Mouse (Mus musculus) lung, embryonic 16.5 days (tissue): ENCODE results near the gene C1rl. TPM values are rescaled to one million over a fixed set of nuclear protein-coding genes. Genes with fewer than 3 reads are reported as not detected.
A peak's percentile ranks its signal among the peaks of the same experiment; 100 is the strongest.

ENCODE experiments used
- ATAC-seq: fragments of 200-750 bp; cut with Nextera tagmentation; 2 replicates; pipeline ENCODE4 v1.8.0; 2017; ENCODE audit warnings: low read depth, mild to moderate bottlenecking, moderate library complexity
- H3K27ac ChIP-seq: fragments of 300-500 bp; sonication (generic); 2 replicates; pipeline ENCODE4 v1.5.1; 2014; ENCODE audit warnings: mild to moderate bottlenecking, control low read depth, low read length
- H3K27me3 ChIP-seq: fragments of 300-500 bp; sonication (generic); 2 replicates; pipeline ENCODE4 v1.6.1; 2014; ENCODE audit warnings: low read depth, low read length, mixed read lengths; ENCODE audit not compliant: control insufficient read depth, insufficient read depth
- H3K36me3 ChIP-seq: fragments of 300-500 bp; sonication (generic); 2 replicates; pipeline ENCODE4 v1.6.1; 2014; ENCODE audit warnings: low read length; ENCODE audit not compliant: control insufficient read depth, insufficient read depth
- H3K4me1 ChIP-seq: fragments of 300-500 bp; sonication (generic); replicated peaks from 2 replicates; pipeline ENCODE4 v1.6.1; 2014; ENCODE audit warnings: low read length, mixed read lengths; ENCODE audit not compliant: control insufficient read depth, insufficient read depth
- H3K4me2 ChIP-seq: fragments of 300-500 bp; sonication (generic); 2 replicates; pipeline ENCODE4 v1.6.1; 2014; ENCODE audit warnings: low read depth, low read length, control low read depth
- H3K4me3 ChIP-seq: fragments of 300-500 bp; sonication (generic); 2 replicates; pipeline ENCODE4 v1.5.1; 2014; ENCODE audit warnings: mild to moderate bottlenecking, low read length, control low read depth
- H3K9ac ChIP-seq: fragments of 300-500 bp; sonication (generic); 2 replicates; pipeline ENCODE4 v1.6.1; 2014; ENCODE audit warnings: low read length, control low read depth
- H3K9me3 ChIP-seq: fragments of 300-500 bp; sonication (generic); 2 replicates; pipeline ENCODE4 v1.6.1; 2016; ENCODE audit warnings: low read length; ENCODE audit not compliant: control insufficient read depth
- WGBS: fragments of 180-500 bp; shearing (Covaris S2); extraction: QIAGEN DNeasy Blood & Tissue Kit; methylation state at CpG from one replicate; pipeline ENCODE4 v1.1.7; 2014; 5-methylcytosine and 5-hydroxymethylcytosine counted together
- polyA plus RNA-seq: library from polyadenylated mRNA; unstranded; fragments of >200 nt; fragmentation: Nextera tagmentation; extraction: Ambion mirVana; gene quantifications from 2 replicates; pipeline ENCODE4 v1.2.1, GENCODE M21; 2015

Gene C1rl
- polyA plus RNA-seq, 1 experiment from 2014 or later = 0.68 TPM

DNA sequence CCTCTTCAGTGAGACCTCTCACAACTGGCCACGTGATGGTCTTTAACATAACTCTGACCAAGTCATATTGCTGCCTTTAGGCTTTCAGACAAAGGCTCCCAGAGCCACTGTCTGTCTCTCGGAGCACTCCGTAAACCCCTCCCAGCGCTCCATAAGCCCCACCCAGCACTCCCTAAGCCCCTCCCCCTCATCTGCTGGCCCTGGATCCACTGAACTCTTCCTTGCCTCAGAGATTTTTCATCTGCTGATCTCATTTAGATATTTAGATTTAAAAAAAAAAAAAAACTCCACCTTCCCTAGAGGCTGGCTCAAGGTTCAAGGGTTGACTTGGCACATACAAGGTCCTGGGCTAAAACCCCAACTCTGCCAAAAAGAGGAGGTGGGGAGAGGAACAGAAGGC, 39.2 kb upstream of the C1rl start:
- Histone ChIP-seq H3K27me3 (no peaks in the 10 kb centered on the region), H3K27ac (no peak overlapping the region), H3K4me1 (no peaks in the 10 kb centered on the region), H3K36me3 (no peaks in the 10 kb centered on the region), H3K9me3 (no peaks in the 10 kb centered on the region), H3K4me3 (no peak overlapping the region), H3K9ac (no peak overlapping the region), H3K4me2 (no peak overlapping the region)
- WGBS = 35% methylated on average over 4 of the region's 4 CpGs
- ATAC-seq = 0 out of 2 replicates have a peak, but pooled peaks have one; percentile 41

DNA sequence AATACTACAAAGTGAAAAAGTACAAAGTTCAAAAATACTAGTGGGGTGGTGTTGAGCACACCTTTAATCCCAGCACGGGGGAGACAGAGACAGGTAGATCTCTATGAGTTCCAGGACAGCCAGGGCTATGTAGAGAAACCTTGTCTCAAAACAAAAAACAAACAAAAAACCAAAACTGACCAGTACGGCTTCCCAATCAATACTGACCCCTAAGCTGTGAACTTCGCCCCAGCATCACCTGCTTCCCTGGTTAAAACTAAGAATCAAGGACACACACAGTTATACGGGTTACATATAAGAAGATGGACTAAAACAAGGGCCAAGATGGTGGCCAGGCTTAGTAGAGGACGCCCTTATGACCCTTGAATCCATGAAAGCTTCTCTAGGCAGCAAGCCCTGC, 36.7 kb upstream of the C1rl start:
- Histone ChIP-seq H3K4me2 (no peak overlapping the region), H3K27me3 (no peaks in the 10 kb centered on the region), H3K27ac (no peak overlapping the region), H3K36me3 (no peaks in the 10 kb centered on the region), H3K4me3 (no peak overlapping the region), H3K4me1 (no peaks in the 10 kb centered on the region), H3K9ac (no peak overlapping the region), H3K9me3 (no peaks in the 10 kb centered on the region)
- ATAC-seq = no peak
- WGBS = 89% methylated on average over 5 of the region's 5 CpGs

DNA sequence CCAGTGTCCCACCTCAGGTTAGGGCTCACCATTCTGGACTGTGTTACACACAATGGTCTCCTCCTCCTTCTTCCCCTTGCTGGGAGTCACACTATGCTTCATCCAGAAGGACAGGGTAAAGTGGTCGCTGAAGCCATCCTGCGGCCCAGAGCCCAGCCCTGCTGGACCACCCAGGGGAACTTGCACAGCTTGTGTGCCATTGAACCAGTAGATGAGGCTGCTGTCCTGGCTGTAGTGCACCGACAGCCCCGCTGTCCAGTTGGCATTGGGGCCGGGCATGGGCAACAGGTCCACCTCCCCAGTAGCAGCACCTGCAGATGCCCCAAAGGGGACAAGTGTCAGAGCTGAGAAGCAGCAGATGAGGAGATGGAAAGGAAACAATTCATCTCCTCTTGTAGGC, 35.1 kb upstream of the C1rl start:
- H3K27ac ChIP-seq = no peak overlapping the region
- no peaks in the 10 kb centered on the region for H3K4me1 ChIP-seq
- no peak for ATAC-seq
- H3K4me3 ChIP-seq = no peak overlapping the region
- H3K27me3 ChIP-seq = no peaks in the 10 kb centered on the region
- no peaks in the 10 kb centered on the region for H3K36me3 ChIP-seq
- H3K4me2 ChIP-seq = no peak overlapping the region
- whole genome bisulfite sequencing = 92% methylated on average over 5 of the region's 5 CpGs
- H3K9me3 ChIP-seq = no peaks in the 10 kb centered on the region
- H3K9ac ChIP-seq = no peak overlapping the region

DNA sequence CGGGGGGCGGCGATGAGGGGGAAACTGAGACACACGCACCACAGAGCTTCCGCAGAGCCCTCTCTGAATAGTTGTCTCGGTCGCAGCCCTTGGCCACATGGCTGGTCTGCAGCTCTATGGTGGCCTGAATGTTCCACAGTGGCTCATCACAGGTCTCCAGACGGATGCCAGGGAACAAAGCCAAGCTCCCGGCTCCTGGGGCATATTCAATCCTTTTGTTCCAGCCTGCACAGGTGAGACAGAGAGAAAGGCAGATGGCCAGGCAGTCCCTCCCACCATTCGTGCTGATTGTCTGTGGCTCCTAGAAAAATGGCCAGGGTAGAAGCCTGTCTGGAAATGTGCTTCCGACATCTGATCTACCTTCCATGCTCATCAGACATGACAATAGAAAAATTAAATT, 34.4 kb upstream of the C1rl start:
- Histone ChIP-seq H3K4me1 (no peaks in the 10 kb centered on the region), H3K4me2 (no peak overlapping the region), H3K9ac (no peak overlapping the region), H3K27me3 (no peaks in the 10 kb centered on the region), H3K36me3 (no peaks in the 10 kb centered on the region), H3K27ac (no peak overlapping the region), H3K9me3 (no peaks in the 10 kb centered on the region), H3K4me3 (no peak overlapping the region)
- WGBS = 78% methylated on average over 11 of the region's 11 CpGs
- ATAC-seq = no peak

DNA sequence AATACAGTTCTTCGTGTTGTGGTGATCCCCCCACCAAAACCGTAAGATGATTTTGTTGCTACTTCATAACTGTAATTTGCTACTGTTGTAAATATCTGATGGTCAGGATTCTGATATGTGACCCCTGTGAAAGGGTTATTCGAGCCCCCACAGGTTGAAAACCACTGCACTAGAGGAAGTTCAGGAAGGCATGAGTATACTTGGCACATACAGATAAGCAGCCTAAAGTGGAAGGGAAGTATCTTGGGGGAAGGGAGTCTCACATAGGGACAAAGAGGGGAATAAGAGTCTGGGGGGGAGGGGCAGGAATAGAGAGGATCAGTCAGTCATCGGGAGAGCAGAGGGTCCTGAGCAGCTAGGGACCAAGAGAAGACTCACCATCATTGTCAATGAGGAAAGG, 33.5 kb upstream of the C1rl start:
- no peak overlapping the region for H3K9ac ChIP-seq
- WGBS = 56% methylated on average over 4 of the region's 4 CpGs
- no peak for ATAC-seq
- H3K27ac ChIP-seq = no peak overlapping the region
- H3K4me3 ChIP-seq = no peak overlapping the region
- H3K9me3 ChIP-seq = no peaks in the 10 kb centered on the region
- H3K4me1 ChIP-seq = no peaks in the 10 kb centered on the region
- no peaks in the 10 kb centered on the region for H3K36me3 ChIP-seq
- H3K4me2 ChIP-seq = no peak overlapping the region
- H3K27me3 ChIP-seq = no peaks in the 10 kb centered on the region

DNA sequence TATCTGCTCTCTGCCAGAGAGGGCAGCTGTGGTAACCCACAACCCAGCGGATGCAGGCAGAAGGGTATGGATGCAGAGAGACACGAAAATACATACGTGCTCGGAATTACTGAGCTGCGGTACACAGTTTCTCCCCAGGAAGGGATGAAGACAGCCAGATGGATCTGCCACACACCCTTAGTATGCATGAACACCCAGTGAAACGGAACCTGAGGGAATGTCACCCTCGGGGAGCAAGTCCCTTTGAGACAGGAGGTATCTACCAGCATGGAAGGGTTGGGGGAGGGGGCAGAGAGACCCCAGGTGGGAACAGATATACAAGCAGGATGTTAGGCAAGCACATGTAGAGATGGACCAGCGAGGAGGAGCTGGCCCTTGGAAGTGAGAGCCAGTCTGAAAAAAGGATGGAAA, 29.0 kb upstream of the C1rl start:
- Histone ChIP-seq H3K27ac (no peak overlapping the region), H3K27me3 (no peaks in the 10 kb centered on the region), H3K4me1 (no peaks in the 10 kb centered on the region), H3K9me3 (no peaks in the 10 kb centered on the region), H3K4me3 (no peak overlapping the region), H3K9ac (no peak overlapping the region), H3K36me3 (no peaks in the 10 kb centered on the region), H3K4me2 (no peak overlapping the region; the same call in 1 of the 2 replicates)
- no peak for ATAC-seq
- WGBS = 22% methylated on average over 8 of the region's 8 CpGs

DNA sequence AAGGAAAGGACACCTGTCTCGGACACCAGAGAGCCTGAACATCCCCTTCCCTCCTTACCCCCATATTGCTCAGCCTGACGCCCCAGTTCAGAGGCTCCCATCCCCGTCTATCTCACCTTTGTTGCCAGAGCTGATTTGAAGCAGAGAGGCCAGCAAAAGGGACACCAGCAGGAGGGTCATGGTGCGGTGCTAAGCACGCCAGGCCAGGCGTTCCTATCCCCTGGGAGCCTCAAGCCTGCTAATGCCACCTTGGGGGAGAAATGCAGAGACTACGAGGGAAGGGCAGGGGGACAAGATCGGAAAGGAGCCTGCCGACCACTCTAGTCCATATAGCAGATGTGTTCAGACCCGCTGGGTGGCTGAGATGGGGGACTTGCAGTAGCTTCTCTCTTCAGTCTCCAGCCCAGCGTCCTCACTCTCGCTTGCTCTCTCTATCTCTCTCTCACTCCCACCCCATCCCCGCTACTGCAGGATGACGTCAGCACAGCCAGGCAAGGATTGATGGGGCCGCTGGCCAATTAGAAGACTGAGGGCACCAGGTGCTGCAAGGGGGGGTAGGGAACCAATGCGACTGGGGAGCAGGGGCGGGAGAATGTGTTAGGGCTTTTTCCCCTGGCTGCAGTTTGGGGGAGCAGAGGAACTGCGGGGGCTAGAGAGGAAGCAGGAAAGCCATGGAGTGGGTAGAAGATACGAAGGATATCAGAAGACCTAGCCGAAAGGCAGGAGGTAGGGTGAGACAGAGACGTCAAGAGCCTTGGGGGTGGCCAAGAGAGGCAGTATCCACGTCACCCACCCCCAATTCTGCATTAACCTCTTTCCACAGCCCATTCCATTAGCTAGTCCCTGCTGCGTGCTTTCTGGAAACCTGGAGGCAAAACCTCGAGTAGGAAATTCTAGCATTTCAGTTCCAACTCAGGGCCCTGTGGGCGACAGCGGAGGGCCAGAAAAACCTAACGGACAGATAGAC, 28.3 kb upstream of the C1rl start, which contains the start of gene Clstn3:
TSS of gene Clstn3 (minus strand) at position 490 of the 967 bp plus-strand sequence.
- peak within 1 kb of the TSS; percentile 44 for H3K4me3 ChIP-seq
- peak; percentile 92 for ATAC-seq
- peak within 1 kb of the TSS; percentile 67 for H3K4me2 ChIP-seq
- H3K9ac ChIP-seq = peak within 1 kb of the TSS; percentile 56
- H3K27me3 ChIP-seq = no peaks in the 10 kb centered on the region
- WGBS = 5% methylated on average over 27 of the region's 27 CpGs
- H3K4me1 ChIP-seq = no peaks in the 10 kb centered on the region
- no peaks in the 10 kb centered on the region for H3K36me3 ChIP-seq
- no peaks in the 10 kb centered on the region for H3K9me3 ChIP-seq
- H3K27ac ChIP-seq = no peak within 1 kb of the TSS

DNA sequence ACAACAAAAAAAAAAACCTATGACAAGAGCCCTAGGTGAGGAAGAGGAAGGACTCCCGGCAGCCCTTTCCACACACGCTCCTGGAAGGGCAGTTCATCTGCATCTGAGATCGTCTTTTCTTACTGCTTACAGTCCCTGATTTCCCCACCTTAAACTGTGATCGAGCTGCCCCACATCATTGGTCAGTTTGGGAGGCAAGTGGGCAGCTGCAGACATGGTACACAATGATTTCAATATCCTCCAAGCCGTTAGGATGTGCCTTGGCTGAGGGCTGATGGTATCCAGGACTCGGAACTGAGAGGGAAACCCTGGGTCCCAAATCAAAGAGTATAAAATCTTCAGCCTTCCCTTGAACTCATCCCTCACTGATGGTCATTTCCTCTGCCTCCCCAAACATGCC, 27.6 kb upstream of the C1rl start:
- Histone ChIP-seq H3K4me1 (no peaks in the 10 kb centered on the region), H3K9ac (no peak overlapping the region), H3K27ac (no peak overlapping the region), H3K4me3 (peak overlapping the region; percentile 44), H3K9me3 (no peaks in the 10 kb centered on the region), H3K27me3 (no peaks in the 10 kb centered on the region), H3K36me3 (no peaks in the 10 kb centered on the region), H3K4me2 (peak overlapping the region; percentile 67)
- WGBS = 35% methylated on average over 6 of the region's 6 CpGs
- no peak for ATAC-seq

DNA sequence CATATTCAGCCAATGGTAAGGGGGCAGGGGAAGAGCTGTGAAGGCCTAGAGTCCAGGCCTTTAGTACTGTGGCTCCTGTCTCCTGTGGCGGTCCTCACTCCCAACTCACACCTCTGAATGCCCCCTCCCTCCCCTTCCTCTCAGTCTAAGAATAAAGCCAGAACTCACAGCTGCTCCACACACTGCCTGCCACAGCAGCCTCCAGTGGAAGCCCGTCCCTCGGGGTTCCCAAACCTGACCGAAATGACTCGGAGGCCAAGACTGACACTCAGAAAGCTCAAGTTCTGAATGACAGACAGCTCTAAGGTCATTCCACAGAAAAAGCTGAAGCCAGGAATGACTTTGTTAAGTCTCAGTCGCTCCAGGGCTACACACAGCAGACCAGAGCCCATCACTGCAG, 27.2 kb upstream of the C1rl start:
- ATAC-seq = no peak
- H3K9me3 ChIP-seq = no peaks in the 10 kb centered on the region
- no peak overlapping the region for H3K27ac ChIP-seq
- H3K27me3 ChIP-seq = no peaks in the 10 kb centered on the region
- no peaks in the 10 kb centered on the region for H3K4me1 ChIP-seq
- no peak overlapping the region for H3K9ac ChIP-seq
- WGBS = 77% methylated on average over 6 of the region's 6 CpGs
- H3K36me3 ChIP-seq = no peaks in the 10 kb centered on the region
- no peak overlapping the region for H3K4me2 ChIP-seq
- H3K4me3 ChIP-seq = no peak overlapping the region
